Mouse (Mus musculus) inflammation-experienced regulatory T-cells, adult 6 months (primary cell): ENCODE results near the gene Arg1. TPM values are rescaled to one million over a fixed set of nuclear protein-coding genes. Genes with fewer than 3 reads are reported as not detected.

ENCODE experiments used
- ATAC-seq: one replicate; pipeline ENCODE4 v1.8.0; 2017
- polyA plus RNA-seq, 3 experiments: library from polyadenylated mRNA; unstranded; fragments of 100-300 nt; shearing (Covaris generic); gene quantifications; one replicate each; pipeline ENCODE4 v1.2.1; 2017

Gene Arg1
- polyA plus RNA-seq, 3 experiments from 2014 or later: 2.2 to 6.0 (median 3.7) TPM

DNA sequence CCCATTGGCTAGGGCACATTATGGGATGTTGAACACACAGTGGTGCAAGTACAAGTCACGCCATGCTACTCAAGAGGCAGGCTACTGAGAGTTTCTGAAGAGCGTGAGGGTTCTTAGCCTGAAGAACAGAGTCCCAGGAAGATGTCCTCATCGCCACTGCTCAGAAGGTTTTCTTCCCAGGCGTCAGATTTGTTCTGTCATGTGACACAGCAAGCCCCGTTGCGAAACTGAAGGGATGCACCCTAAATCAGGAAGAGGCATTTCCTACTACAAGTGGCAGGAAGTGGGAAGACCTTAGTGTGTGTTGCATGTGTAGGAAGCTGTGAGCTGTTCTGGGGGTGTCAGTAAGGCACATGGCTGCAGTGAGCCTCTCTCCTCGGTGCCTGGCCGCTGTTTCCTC lies 16.1 kb downstream of the Arg1 start:
- no peak for ATAC-seq

DNA sequence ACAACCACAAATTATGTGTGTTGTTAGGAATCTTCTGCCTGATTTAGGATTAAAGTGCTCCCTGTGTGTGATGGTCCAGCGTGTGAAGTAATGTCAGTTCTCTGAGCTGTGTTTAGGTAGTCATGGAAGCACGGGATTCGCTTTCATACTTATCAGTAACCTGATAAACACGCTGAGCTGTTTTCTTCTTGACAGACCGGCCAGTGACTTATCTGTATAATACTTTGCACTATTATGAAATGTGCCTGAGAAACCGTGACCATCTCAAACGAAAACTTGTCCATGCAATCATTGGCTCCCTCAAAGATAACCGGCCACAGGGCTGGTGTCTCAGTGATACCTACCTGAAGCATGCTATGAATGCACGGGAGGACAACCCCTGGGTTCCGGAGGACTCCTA lies 21.7 kb downstream of the Arg1 start:
- ATAC-seq: no peak

DNA sequence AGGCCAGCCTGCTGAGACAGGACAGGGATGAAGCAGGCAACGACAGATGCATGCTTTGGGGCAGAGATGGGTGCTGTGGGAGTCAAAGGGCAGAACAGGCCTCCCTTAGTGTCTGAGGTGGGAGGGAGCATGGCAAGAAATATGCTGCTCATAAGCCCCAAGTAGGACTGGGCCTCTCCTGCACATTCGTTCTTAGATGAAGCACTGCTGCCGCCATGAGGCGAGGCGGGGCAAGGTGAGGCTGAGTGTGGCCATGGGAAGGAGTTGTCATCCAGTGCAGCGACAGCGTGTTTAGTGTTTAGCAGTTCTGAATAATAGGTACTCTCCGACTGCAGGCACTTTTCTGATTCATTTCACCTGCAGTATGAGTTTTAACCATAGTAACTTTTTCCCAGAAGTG lies 31.4 kb downstream of the Arg1 start:
- ATAC-seq: no peak

DNA sequence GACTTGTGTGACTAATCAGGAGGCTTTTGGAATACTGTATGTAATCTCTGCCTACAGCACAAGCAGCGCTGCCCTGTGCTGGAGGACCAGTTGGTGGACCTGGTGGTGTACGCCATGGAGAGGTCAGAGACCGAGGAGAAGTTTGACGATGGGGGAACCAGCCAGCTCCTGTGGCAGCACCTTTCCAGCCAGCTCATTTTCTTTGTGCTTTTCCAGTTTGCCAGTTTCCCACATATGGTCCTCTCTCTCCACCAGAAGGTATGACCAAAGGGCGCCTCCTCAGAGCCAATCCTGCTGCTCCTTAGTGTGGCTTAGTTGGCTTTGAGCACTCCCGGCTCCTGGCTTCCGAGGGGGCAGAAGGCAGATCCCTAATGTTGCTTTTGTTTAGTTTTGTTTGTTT lies 38.9 kb downstream of the Arg1 start:
- no peak for ATAC-seq

DNA sequence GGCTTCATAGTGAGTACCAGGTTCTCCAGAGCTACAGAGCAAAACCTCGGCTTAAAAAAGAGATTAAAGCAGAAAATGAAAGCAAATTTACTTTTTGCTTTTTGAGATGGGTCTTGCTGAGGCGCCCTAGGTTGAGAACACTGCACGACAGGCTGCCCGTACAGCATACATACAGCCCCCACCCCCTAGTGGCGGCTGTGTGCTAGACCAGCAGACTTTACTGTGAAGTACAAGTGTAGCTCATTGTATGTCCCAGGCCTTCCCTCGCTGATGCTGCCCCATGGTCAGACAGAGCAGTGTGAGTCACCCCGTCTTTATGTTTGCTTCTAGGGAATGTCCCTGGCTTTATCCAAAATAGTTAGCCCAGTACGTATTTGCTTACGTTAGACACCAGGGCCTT lies 41.3 kb downstream of the Arg1 start:
- ATAC-seq: no peak

DNA sequence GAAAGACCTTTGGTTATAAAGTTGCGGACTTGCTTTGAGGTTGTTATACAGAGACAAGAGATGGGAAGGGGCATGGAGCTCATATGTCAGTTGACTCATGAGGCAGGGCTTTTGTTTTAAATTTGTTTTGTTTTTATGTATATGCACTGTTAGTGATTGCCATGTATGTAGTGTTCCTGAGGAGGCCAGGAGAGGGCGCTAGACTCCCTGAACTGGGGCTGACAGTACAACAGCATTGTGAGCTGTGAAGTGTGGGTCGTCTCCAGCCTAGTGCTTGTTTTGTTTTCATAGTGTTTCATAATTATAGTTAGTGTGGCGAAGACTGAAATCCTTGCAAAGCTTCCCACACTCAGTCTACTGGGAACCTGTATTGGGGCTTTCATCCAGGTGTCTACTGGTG lies 53.7 kb downstream of the Arg1 start:
- no peak for ATAC-seq

DNA sequence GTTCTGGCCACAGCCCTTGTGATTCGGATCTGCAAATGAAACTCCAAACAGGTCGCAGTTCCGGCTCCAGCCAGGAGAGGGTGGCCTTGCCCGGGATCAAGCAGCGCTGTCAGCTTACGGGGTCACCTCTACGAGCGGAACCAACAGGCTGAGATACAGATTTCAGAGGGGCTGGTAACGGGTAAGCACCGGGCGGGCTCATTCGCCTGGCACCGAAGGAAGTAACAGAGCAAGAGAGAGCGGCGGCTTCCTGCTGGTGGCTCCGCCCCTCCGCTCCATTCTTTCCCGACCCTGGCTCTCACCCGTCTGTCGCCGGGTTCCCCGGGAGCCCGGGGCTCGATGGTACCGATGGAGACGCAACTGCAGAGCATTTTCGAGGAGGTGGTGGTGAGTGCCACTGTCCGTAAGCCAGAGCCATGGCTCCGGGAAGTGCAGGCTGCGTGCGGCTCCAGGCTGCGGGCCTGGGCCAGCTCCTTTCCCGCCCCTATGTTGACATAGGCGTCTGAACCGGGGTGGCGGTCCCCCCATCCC lies 57.5 kb downstream of the Arg1 start, which contains the start of gene Med23:
Gene Med23, plus strand, starts transcription at position 227 of the 531 bp plus-strand sequence.
- ATAC-seq: peak; percentile 100

Other genes with a start within 250 kb of the Arg1 start
- 10 to 100 TPM; 10.5 to 17.8 (median 13.0) TPM for gene Enpp1, start 215.3 kb downstream of the Arg1 start, polyA plus RNA-seq
- not detected for gene Enpp3, start 84.7 kb downstream of the Arg1 start, polyA plus RNA-seq
- gene Med23, start 57.5 kb downstream of the Arg1 start, polyA plus RNA-seq: 10 to 100 TPM; 15.5 to 28.2 (median 22.9) TPM